Mouse (Mus musculus) megakaryocyte, adult 5-6 weeks (primary cell): ENCODE measurements around the gene Ccne1. TPM values are rescaled to one million over a fixed set of nuclear protein-coding genes. Genes with fewer than 3 reads are reported as not detected.
A peak's percentile ranks its signal among the peaks of the same experiment; 100 is the strongest.
"Not testable (repeated sequence)": the region's sequence is repeated elsewhere in the genome, so short reads cannot be mapped to it uniquely, and the experiment has no call there.

ENCODE experiments used
- ATAC-seq: 2 replicates; pipeline ENCODE4 v1.8.0; 2016; ENCODE audit warnings: mild to moderate bottlenecking, inconsistent platforms; ENCODE audit not compliant: poor library complexity, severe bottlenecking
- total RNA-seq, 2 experiments: library from RNA; stranded (forward) in 1 of 2; stranded (reverse) in 1 of 2; fragments of 153-499, 151-499 nt in 1 of 2; fragments of 221-1000, 200-1000 nt in 1 of 2; gene quantifications; 2 replicates each; pipeline versions ENCODE4 v1.2.3 to v1.2.4; 2015 to 2017

The Ccne1 gene
- 22.8 and 23.6 TPM in 2 replicates for total RNA-seq (2015)
- total RNA-seq (2017) = 33.4 and 37.7 TPM in 2 replicates

GRCm38 (mm10) chr7:38107371-38108259 lies at the start of gene Ccne1:
Ccne1 (minus strand) TSS chr7:38107534.
- peak; percentile 91 for ATAC-seq

GRCm38 (mm10) chr7:38155829-38156228 lies 48.5 kb upstream of the Ccne1 start:
- peak; percentile 97 for ATAC-seq

- no peak for ATAC-seq
Measured at GRCm38 (mm10) chr7:38152571-38152970, 45.2 kb upstream of the Ccne1 start.

GRCm38 (mm10) chr7:38151706-38152312 lies 44.5 kb upstream of the Ccne1 start:
- ATAC-seq = no peak

GRCm38 (mm10) chr7:38147477-38147876 lies 40.1 kb upstream of the Ccne1 start:
- no peak for ATAC-seq

- peak; percentile 98 for ATAC-seq
Measured at GRCm38 (mm10) chr7:38141747-38142545, 34.6 kb upstream of the Ccne1 start.

- ATAC-seq = no peak
Measured at GRCm38 (mm10) chr7:38140324-38140723, 33.0 kb upstream of the Ccne1 start.

GRCm38 (mm10) chr7:38134471-38134870 lies 27.1 kb upstream of the Ccne1 start:
- peak; percentile 78 for ATAC-seq

- peak; percentile 61 for ATAC-seq
Measured at GRCm38 (mm10) chr7:38131186-38131585, 23.9 kb upstream of the Ccne1 start.

GRCm38 (mm10) chr7:38129986-38130729 lies 22.8 kb upstream of the Ccne1 start:
- no peak for ATAC-seq

- ATAC-seq = no peak
Measured at GRCm38 (mm10) chr7:38129491-38129890, 22.2 kb upstream of the Ccne1 start.

- not testable (repeated sequence) for ATAC-seq
Measured at GRCm38 (mm10) chr7:38128256-38128655, 20.9 kb upstream of the Ccne1 start.

- no peak for ATAC-seq
Measured at GRCm38 (mm10) chr7:38125565-38126159, 18.3 kb upstream of the Ccne1 start.

GRCm38 (mm10) chr7:38124164-38124563 lies 16.8 kb upstream of the Ccne1 start:
- not testable (repeated sequence) for ATAC-seq

- ATAC-seq = no peak
Measured at GRCm38 (mm10) chr7:38118594-38118993, 11.3 kb upstream of the Ccne1 start.

- ATAC-seq = no peak
Measured at GRCm38 (mm10) chr7:38112451-38112850, 5.1 kb upstream of the Ccne1 start.

GRCm38 (mm10) chr7:38111996-38112395 lies 4.7 kb upstream of the Ccne1 start:
- ATAC-seq = no peak

- ATAC-seq = peak; percentile 12; the same call in 1 of the 2 replicates
Measured at GRCm38 (mm10) chr7:38108260-38108632, 912 bp upstream of the Ccne1 start.

- ATAC-seq = no peak
Measured at GRCm38 (mm10) chr7:38106711-38107311, 523 bp downstream of the Ccne1 start.

- ATAC-seq = no peak
Measured at GRCm38 (mm10) chr7:38105379-38105778, 2.0 kb downstream of the Ccne1 start.
